9 mouse cellular contexts compared by ENCODE assay signal in the genomic region with DNA sequence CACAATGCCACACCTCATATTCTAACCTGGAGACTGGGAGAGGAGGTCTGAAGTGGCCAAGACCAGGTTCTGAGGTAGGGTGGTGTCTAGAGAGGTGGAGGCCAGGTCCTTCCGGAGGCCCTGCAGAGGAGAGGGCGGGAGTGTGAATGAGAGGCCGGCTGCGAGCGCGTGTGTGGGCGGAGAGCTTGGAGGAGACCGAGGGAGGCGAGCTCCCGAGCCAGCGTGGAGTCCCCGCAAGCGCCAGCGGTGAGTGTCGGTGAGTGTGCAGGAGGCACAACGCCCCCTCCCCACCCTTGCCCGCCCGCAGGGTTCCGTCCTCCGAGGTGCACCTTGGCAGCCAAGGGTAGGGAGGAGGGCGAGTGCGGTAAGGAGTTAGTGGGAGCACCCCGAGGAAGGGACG. TPM values are rescaled to one million over a fixed set of nuclear protein-coding genes. Genes with fewer than 3 reads are reported as not detected.
DNase-seq lines count a peak whose midpoint lies in the region; ATAC-seq and TF ChIP-seq lines count a peak whose summit lies in the region.
"Had no signal": no experiment of that assay in that cellular context is flagged by ENCODE, and none has a peak within 500 bp of the region (broad histone marks: within the 10 kb centered on the region; RNA-seq: fewer than 3 reads in every experiment).

A gene (plus strand): TSS at position 188 of the 400 bp plus-strand sequence.

- H3K27me3 ChIP-seq in heart, embryonic 13.5 days (replicated peaks), result peaks cover 67% of the 10 kb centered on the region
- H3K27me3 ChIP-seq in limb, embryonic 12.5 days, result peaks cover 83% of the 10 kb centered on the region
- H3K27me3 ChIP-seq in stomach, postnatal 0 days (ENCODE audit: control insufficient read depth, insufficient read depth, low read length), result no peaks in the 10 kb centered on the region

- no peaks in the 10 kb centered on the region for H3K36me3 ChIP-seq in heart, embryonic 13.5 days
- H3K36me3 ChIP-seq in limb, embryonic 12.5 days, result no peaks in the 10 kb centered on the region
- H3K36me3 ChIP-seq in stomach, postnatal 0 days (ENCODE audit: control insufficient read depth, insufficient read depth, low read length), result no peaks in the 10 kb centered on the region

- TF ChIP-seq EP300 in stomach, postnatal 0 days (optimal IDR thresholded peaks at IDR 0.05), result no peak

- peaks cover 14% of the 10 kb centered on the region for H3K4me1 ChIP-seq in heart, embryonic 13.5 days
- H3K4me1 ChIP-seq in limb, embryonic 12.5 days (replicated peaks), result peaks cover 15% of the 10 kb centered on the region
- no peaks in the 10 kb centered on the region; the same call in 1 of the 2 replicates for H3K4me1 ChIP-seq in stomach, postnatal 0 days (replicated peaks; ENCODE audit: control insufficient read depth, insufficient read depth)

- 3% methylated on average over 24 of the region's 24 CpGs for WGBS in heart, embryonic 13.5 days
- 1% methylated on average over 24 of the region's 24 CpGs for WGBS in limb, embryonic 12.5 days
- WGBS in stomach, postnatal 0 days, result 7% methylated on average over 22 of the region's 24 CpGs

- no peaks in the 10 kb centered on the region for H3K9me3 ChIP-seq in heart, embryonic 13.5 days
- H3K9me3 ChIP-seq in limb, embryonic 12.5 days, result no peaks in the 10 kb centered on the region
- no peaks in the 10 kb centered on the region for H3K9me3 ChIP-seq in stomach, postnatal 0 days (ENCODE audit: control insufficient read depth, low read length)

- peak within 1 kb of the TSS; percentile 65 for H3K4me2 ChIP-seq in heart, embryonic 13.5 days
- H3K4me2 ChIP-seq in limb, embryonic 12.5 days, result peak within 1 kb of the TSS; percentile 56
- H3K4me2 ChIP-seq in stomach, postnatal 0 days (replicated peaks; ENCODE audit: low read depth), result peak within 1 kb of the TSS; percentile 37; the same call in 1 of the 2 replicates

- DNase-seq in heart, adult 11 months, result no peak
- peak; percentile 22 for DNase-seq in right cerebral cortex, postnatal 25 days
- DNase-seq in right cerebral cortex, postnatal 4 days, result no peak
- no peak for DNase-seq in stomach, postnatal 0 days (ENCODE audit: low spot score)
- no peak for DNase-seq in layer of hippocampus, postnatal 36 days
- DNase-seq in adrenal gland, postnatal 14 days, result no peak
- DNase-seq: gastrocnemius, postnatal 10 days had no signal

- no peak for ATAC-seq in heart, embryonic 13.5 days (ENCODE audit: extremely low read depth, insufficient number of reproducible peaks, low FRiP score, low TSS enrichment)
- ATAC-seq in limb, embryonic 12.5 days (ENCODE audit: insufficient number of reproducible peaks, insufficient read depth, low FRiP score, low TSS enrichment, low read depth), result no peak
- ATAC-seq in stomach, postnatal 0 days (ENCODE audit: low FRiP score, low TSS enrichment), result no peak

- H3K9ac ChIP-seq in heart, embryonic 13.5 days, result peak within 1 kb of the TSS; percentile 74
- no peak within 1 kb of the TSS for H3K9ac ChIP-seq in limb, embryonic 12.5 days (replicated peaks)
- no peak within 1 kb of the TSS for H3K9ac ChIP-seq in stomach, postnatal 0 days (ENCODE audit: low read length)

- peak within 1 kb of the TSS; percentile 40 for H3K4me3 ChIP-seq in heart, embryonic 13.5 days
- peak within 1 kb of the TSS; percentile 29 for H3K4me3 ChIP-seq in limb, embryonic 12.5 days (replicated peaks)
- H3K4me3 ChIP-seq in stomach, postnatal 0 days (ENCODE audit: low read depth, low read length), result peak within 1 kb of the TSS; percentile 18

- no peak for TF ChIP-seq CTCF in stomach, postnatal 0 days (IDR thresholded peaks at IDR 0.05; ENCODE audit: low read depth)

- H3K27ac ChIP-seq in heart, embryonic 13.5 days (replicated peaks), result no peak within 1 kb of the TSS
- H3K27ac ChIP-seq in limb, embryonic 12.5 days, result no peak within 1 kb of the TSS
- H3K27ac ChIP-seq in stomach, postnatal 0 days (replicated peaks), result no peak within 1 kb of the TSS

RNA-seq across cellular contexts. Expression of the gene that starts here (rescaled TPM):
- 0.53 and 0.55 TPM in 2 replicates for polyA plus RNA-seq in heart, embryonic 13.5 days (2015; fragmentation: Nextera tagmentation; extraction: Ambion mirVana)
- 4.4 and 6.7 TPM in 2 replicates for polyA plus RNA-seq in limb, embryonic 12.5 days (2016; fragmentation: Nextera tagmentation; extraction: Ambion mirVana)
- 2.2 TPM in 2 replicates for polyA plus RNA-seq in stomach, postnatal 0 days (2015; fragmentation: Nextera tagmentation; extraction: Ambion mirVana)
- total RNA-seq in layer of hippocampus, postnatal 36 days (2021), result 1 to 10 TPM in 1 of 2 experiments, not detected in 1; 1.2 TPM
- 0.56 and 0.79 TPM in 2 replicates for total RNA-seq in adrenal gland, postnatal 14 days (2021)
